Mouse (Mus musculus) bone marrow, adult 2 months (tissue): Measurements from ENCODE around the gene Osbpl9.

Source experiments
- CTCF ChIP-seq: fragments of 200-500 bp; IDR thresholded peaks from 2 replicates; pipeline ENCODE4 v1.5.1; 2011; ENCODE audit warnings: low read length, control low read depth; ENCODE audit not compliant: control insufficient read depth, insufficient read depth
- POLR2A ChIP-seq: fragments of 200-500 bp; IDR thresholded peaks from 2 replicates; pipeline ENCODE4 v1.6.1; 2011; ENCODE audit warnings: low read depth, mild to moderate bottlenecking, control low read depth, low read length, borderline replicate concordance; ENCODE audit not compliant: control insufficient read depth

DNA sequence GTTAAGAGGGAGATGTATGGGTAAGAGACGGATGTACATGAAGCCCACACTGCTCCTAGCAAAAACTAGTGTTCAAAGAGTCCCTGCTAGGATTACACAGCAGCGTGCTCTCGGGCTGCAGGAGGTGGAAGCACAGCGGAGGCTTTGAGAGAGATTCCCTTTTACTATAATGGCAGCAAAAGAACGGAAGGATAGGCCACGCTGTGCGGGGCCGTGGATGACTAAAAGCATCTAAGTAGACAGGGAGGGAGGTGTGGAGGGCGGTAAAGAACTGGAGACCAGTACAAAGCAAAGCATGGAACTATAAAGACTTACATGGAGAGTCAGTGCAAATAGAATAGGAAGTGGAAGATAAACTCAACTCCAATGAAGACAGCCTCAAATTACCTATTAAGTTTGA lies 74.1 kb downstream of the Osbpl9 start:
- TF ChIP-seq CTCF (no peak), POLR2A (no peak)
